Mouse (Mus musculus) CH12.LX (cell line): ENCODE results near the gene Cul9.

Source experiments
- CTCF ChIP-seq, 2 experiments: IDR thresholded peaks in 1 of 2; conservative IDR thresholded peaks in 1 of 2; 2 replicates each; pipeline ENCODE4 v1.5.1; 2011 to 2012; ENCODE audit warnings: low read depth in 2 of 2, low read length in 2 of 2, improper control_type of control experiment in 1 of 2, inconsistent platforms in 1 of 2, mild to moderate bottlenecking in 1 of 2, moderate library complexity in 1 of 2
- EP300 ChIP-seq: IDR thresholded peaks from 2 replicates; pipeline ENCODE4 v1.6.1; 2011; ENCODE audit warnings: low read length, improper control_type of control experiment
- HCFC1 ChIP-seq: IDR thresholded peaks from 2 replicates; pipeline ENCODE4 v1.6.1; 2012; ENCODE audit warnings: low read depth, mild to moderate bottlenecking, inconsistent platforms, low read length, improper control_type of control experiment
- NRF1 ChIP-seq: IDR thresholded peaks from 2 replicates; pipeline ENCODE4 v1.6.1; 2014; ENCODE audit warnings: low read depth, mild to moderate bottlenecking, inconsistent platforms, low read length, improper control_type of control experiment, moderate library complexity
- PAX5 ChIP-seq: IDR thresholded peaks from 2 replicates; pipeline ENCODE4 v1.6.1; 2012; ENCODE audit warnings: low read length, inconsistent platforms, mixed read lengths
- POLR2A ChIP-seq: IDR thresholded peaks from 2 replicates; pipeline ENCODE4 v1.6.1; 2011; ENCODE audit warnings: low read depth, mild to moderate bottlenecking, improper control_type of control experiment, low read length
- POLR2AphosphoS2 ChIP-seq: IDR thresholded peaks from 2 replicates; pipeline ENCODE4 v1.6.1; 2011; ENCODE audit warnings: low read depth, low read length, improper control_type of control experiment
- TCF12 ChIP-seq: IDR thresholded peaks from 2 replicates; pipeline ENCODE4 v1.6.1; 2014; ENCODE audit warnings: low read depth, mild to moderate bottlenecking, inconsistent platforms, low read length, improper control_type of control experiment
- USF1 ChIP-seq: IDR thresholded peaks from 2 replicates; pipeline ENCODE4 v1.6.1; 2014; ENCODE audit warnings: low read depth, mild to moderate bottlenecking, inconsistent platforms, low read length, improper control_type of control experiment
- ZC3H11A ChIP-seq: IDR thresholded peaks from 2 replicates; pipeline ENCODE4 v1.6.1; 2012; ENCODE audit warnings: low read depth, mild to moderate bottlenecking, inconsistent platforms, low read length, improper control_type of control experiment

DNA sequence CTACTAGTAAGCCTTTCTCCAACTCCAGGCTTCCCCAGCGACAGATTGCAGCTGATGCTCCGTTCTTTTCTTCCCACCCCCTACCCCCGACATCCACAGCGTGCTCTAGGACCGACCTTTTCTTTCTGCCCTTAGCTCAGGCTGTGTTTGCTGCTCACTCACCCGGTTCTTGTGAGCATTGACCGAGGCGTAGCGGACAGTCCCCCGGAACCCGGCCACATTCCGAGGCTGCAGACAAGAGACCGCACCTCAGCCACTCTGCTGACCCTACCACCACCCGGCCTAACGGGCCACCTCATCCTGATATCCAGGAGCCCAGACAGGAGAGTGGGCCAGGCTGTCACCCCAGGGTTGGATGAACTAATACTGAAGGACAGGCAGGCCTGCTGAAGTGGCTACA is 68.9 kb downstream of the Cul9 start:
- TF ChIP-seq CTCF (conservative IDR thresholded peaks at IDR 0.05 in 1 of 2, IDR thresholded peaks at IDR 0.05 in 1 of 2; ENCODE audit: low read depth in 2 of 2, low read length in 2 of 2) (no peak), ZC3H11A (no peak), POLR2A (no peak), POLR2AphosphoS2 (no peak), USF1 (no peak), EP300 (no peak), PAX5 (no peak), NRF1 (no peak), TCF12 (no peak), HCFC1 (no peak)
